Mouse (Mus musculus) CD4-positive naive resting alpha-beta T cell, adult 76 days (primary cell): ENCODE data around the gene Cwc25. TPM values are rescaled to one million over a fixed set of nuclear protein-coding genes. Genes with fewer than 3 reads are reported as not detected.

Experiments
- total RNA-seq: library from RNA; stranded (reverse); gene quantifications from one replicate; pipeline ENCODE4 v1.2.4, GENCODE M21; 2023

The Cwc25 gene
- 60.2 TPM for total RNA-seq

GRCm38 (mm10) chr11:97766154-97766881, at the start of gene Cwc25:
Gene Cwc25 (minus strand): TSS chr11:97766556.

DNA sequence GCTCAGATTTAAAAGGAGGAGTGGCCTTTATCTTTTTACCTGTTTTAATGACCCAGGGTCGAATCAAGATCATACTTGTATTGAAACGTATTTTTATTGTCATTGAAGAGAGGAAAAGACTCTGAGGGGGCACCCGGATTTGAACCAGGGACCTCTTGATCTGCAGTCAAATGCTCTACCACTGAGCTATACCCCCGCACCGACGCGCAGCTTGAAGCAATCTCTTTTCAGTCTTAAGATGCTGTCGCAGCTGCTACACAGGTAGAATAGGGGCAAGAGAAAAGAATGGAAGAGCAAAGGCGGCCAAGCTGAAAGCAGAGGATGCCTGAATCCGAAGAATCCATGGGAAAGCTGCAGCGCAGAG, 32.4 kb upstream of the Cwc25 start, which contains the start of gene Lasp1:
Gene Lasp1 (plus strand): TSS at position 219 of the 364 bp plus-strand sequence.

GRCm38 (mm10) chr11:97781832-97782563, 15.6 kb upstream of the Cwc25 start, which contains the start of gene Rpl23:
Gene Rpl23 (minus strand): TSS chr11:97782437.

DNA sequence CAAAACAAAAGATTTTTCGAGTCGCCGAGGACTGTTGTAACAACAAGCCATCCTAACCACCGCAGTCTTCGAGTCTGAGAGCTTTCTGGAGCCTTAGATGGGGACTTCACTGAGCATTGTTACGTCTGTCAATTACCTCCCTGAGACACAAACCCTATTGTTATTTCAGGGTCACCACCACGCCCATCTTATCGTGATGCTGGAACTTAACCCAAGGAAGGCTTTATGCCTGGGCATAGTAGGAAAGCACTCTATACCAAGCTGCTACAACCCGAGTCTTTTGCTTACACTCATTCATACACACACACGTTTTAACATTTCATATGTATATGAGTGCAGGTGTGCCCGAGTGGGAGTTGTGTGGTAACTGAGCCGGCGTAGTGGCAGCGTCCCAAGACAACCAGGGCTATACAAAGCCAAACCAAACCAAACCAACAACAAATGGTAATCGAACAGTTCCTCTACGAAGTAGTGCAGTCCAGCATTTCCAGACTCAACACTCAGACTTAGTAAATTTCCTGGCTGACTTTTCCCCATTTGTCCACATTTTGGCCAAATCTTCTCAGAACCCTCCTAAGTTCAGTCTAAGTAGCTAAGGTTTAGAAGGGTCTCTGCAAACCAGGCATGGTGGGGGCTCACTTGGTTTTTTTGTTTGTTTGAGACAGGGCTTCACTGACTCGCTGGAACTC, 9.6 kb upstream of the Cwc25 start, which contains the start of gene 1700001P01Rik:
Gene 1700001P01Rik (minus strand): TSS at position 111 of the 689 bp plus-strand sequence.

GRCm38 (mm10) chr11:97744063-97744717, 22.2 kb downstream of the Cwc25 start, which contains the start of gene Pip4k2b:
Gene Pip4k2b (minus strand): TSS chr11:97744704.

GRCm38 (mm10) chr11:97703039-97703826, 63.1 kb downstream of the Cwc25 start, which contains the start of gene Psmb3:
Gene Psmb3 (plus strand): TSS chr11:97703399.

DNA sequence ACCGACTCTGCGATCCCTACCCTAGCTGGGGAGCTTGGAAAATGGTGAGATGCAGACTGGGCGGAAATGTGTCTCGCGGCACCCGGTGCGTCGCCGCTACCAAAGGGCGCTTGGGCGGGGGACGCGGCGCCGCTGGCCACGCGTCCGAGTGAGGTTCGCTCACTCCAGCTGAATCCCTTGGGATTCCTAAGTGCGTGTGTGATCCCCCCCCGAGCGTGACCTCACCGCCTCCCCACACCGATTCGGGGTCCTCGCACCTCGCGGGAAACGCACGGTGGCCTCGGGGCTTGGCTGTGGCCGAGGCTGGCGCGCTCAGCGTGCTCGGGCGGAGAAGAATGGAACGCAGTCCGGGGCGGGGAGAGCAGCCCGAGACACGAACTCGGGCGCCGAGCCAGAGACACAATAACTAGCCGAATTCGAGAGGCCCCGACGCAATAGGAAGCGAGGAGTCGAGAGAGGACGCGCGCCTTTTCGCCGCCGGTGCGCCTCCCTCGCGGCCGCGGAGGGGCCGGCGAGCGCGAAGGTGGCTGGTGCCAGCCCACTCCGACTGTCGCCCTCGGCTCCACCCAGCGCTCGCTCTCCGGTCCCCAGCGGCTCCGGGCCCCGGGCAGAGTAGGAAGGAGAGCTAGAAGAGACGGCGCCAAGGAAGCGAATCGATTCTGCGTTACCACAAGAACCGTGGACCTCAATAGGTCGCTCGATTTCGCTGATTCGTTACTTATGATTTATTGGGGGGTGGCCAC, 66.2 kb downstream of the Cwc25 start, which contains the start of gene Pcgf2:
Gene Pcgf2 (minus strand): TSS at position 495 of the 743 bp plus-strand sequence.

Other genes with a start within 250 kb of the Cwc25 start
- gene Srcin1, start 190.4 kb downstream of the Cwc25 start, total RNA-seq, result not detected
- 9.4 TPM for gene Epop, start 136.9 kb downstream of the Cwc25 start, total RNA-seq
- gene Mllt6, start 103.1 kb downstream of the Cwc25 start, total RNA-seq, result 208 TPM
- 39.2 TPM for gene Cisd3, start 80.7 kb downstream of the Cwc25 start, total RNA-seq
- 3.4 TPM for gene Pcgf2, start 66.1 kb downstream of the Cwc25 start, total RNA-seq
- 109 TPM for gene Psmb3, start 63.2 kb downstream of the Cwc25 start, total RNA-seq
- gene Pip4k2b, start 21.9 kb downstream of the Cwc25 start, total RNA-seq, result 52.4 TPM
- not detected for gene 1700001P01Rik, start 9.4 kb upstream of the Cwc25 start, total RNA-seq
- 2,418 TPM for gene Rpl23, start 15.9 kb upstream of the Cwc25 start, total RNA-seq
- gene Lasp1, start 32.4 kb upstream of the Cwc25 start, total RNA-seq, result 117 TPM
- gene B230217C12Rik, start 74.2 kb upstream of the Cwc25 start, total RNA-seq, result 0.85 TPM
- gene Fbxo47, start 117.6 kb upstream of the Cwc25 start, total RNA-seq, result 0.73 TPM
- gene Plxdc1, start 219.9 kb upstream of the Cwc25 start, total RNA-seq, result 1.1 TPM
- gene Arl5c, start 229.6 kb upstream of the Cwc25 start, total RNA-seq, result 59.7 TPM